Mouse (Mus musculus) forebrain, embryonic 16.5 days (tissue): ENCODE measurements around the gene Mcrip1. TPM values are rescaled to one million over a fixed set of nuclear protein-coding genes. Genes with fewer than 3 reads are reported as not detected.

Source experiments
- ATAC-seq: fragments of 200-750 bp; cut with Nextera tagmentation; 2 replicates; pipeline ENCODE4 v1.8.0; 2017; ENCODE audit warnings: mild to moderate bottlenecking, moderate library complexity
- H3K27ac ChIP-seq: fragments of 300-500 bp; sonication (generic); 2 replicates; pipeline ENCODE4 v1.5.1; 2014; ENCODE audit warnings: low read length, control low read depth
- H3K27me3 ChIP-seq: fragments of 300-500 bp; sonication (generic); replicated peaks from 2 replicates; pipeline ENCODE4 v1.6.1; 2014; ENCODE audit warnings: low read length; ENCODE audit not compliant: control insufficient read depth, insufficient read depth
- H3K36me3 ChIP-seq: fragments of 300-500 bp; sonication (generic); 2 replicates; pipeline ENCODE4 v1.6.1; 2014; ENCODE audit not compliant: control insufficient read depth, insufficient read depth
- H3K4me1 ChIP-seq: fragments of 300-500 bp; sonication (generic); replicated peaks from 2 replicates; pipeline ENCODE4 v1.6.1; 2014; ENCODE audit warnings: low read length; ENCODE audit not compliant: control insufficient read depth, insufficient read depth
- H3K4me2 ChIP-seq: fragments of 300-500 bp; sonication (generic); 2 replicates; pipeline ENCODE4 v1.6.1; 2014; ENCODE audit warnings: mild to moderate bottlenecking, low read length, control low read depth
- H3K4me3 ChIP-seq: fragments of 300-500 bp; sonication (generic); replicated peaks from 2 replicates; pipeline ENCODE4 v1.5.1; 2014; ENCODE audit warnings: mild to moderate bottlenecking, low read length, control low read depth
- H3K9ac ChIP-seq: fragments of 300-500 bp; sonication (generic); replicated peaks from 2 replicates; pipeline ENCODE4 v1.6.1; 2014; ENCODE audit warnings: low read depth, low read length, control low read depth
- H3K9me3 ChIP-seq: fragments of 300-500 bp; sonication (generic); 2 replicates; pipeline ENCODE4 v1.6.1; 2016; ENCODE audit warnings: low read length; ENCODE audit not compliant: control insufficient read depth
- WGBS: fragments of 180-500 bp; shearing (Covaris S2); extraction: QIAGEN DNeasy Blood & Tissue Kit; methylation state at CpG from one replicate; pipeline ENCODE4 v1.1.7; 2014; 5-methylcytosine and 5-hydroxymethylcytosine counted together
- polyA plus RNA-seq: library from polyadenylated mRNA; unstranded; fragments of >200 nt; fragmentation: Nextera tagmentation; extraction: Ambion mirVana; gene quantifications from 2 replicates; pipeline ENCODE4 v1.2.1, GENCODE M21; 2015

Gene Mcrip1
- polyA plus RNA-seq, 1 experiment from 2014 or later = 241 TPM

- H3K9ac ChIP-seq = no peak overlapping the region
- ATAC-seq = no peak
- WGBS = 85% methylated on average over 6 of the region's 6 CpGs
- H3K27ac ChIP-seq = no peak overlapping the region
- no peaks in the 10 kb centered on the region for H3K27me3 ChIP-seq
- H3K4me3 ChIP-seq = no peak overlapping the region
- H3K36me3 ChIP-seq = 0 out of 2 replicates have a peak, but pooled peaks cover 4% of the 10 kb centered on the region
- H3K9me3 ChIP-seq = no peaks in the 10 kb centered on the region
- no peak overlapping the region for H3K4me2 ChIP-seq
- H3K4me1 ChIP-seq = no peaks in the 10 kb centered on the region
Measured at GRCm38 (mm10) chr11:120499894-120500293, 49.6 kb downstream of the Mcrip1 start.

GRCm38 (mm10) chr11:120498891-120499290 lies 50.6 kb downstream of the Mcrip1 start:
- Histone ChIP-seq H3K4me1 (no peaks in the 10 kb centered on the region), H3K4me2 (no peak overlapping the region), H3K9ac (no peak overlapping the region), H3K27ac (no peak overlapping the region), H3K36me3 (0 out of 2 replicates have a peak, but pooled peaks cover 4% of the 10 kb centered on the region), H3K9me3 (no peaks in the 10 kb centered on the region), H3K4me3 (no peak overlapping the region), H3K27me3 (no peaks in the 10 kb centered on the region)
- no peak for ATAC-seq
- 97% methylated on average over 5 of the region's 5 CpGs for WGBS

GRCm38 (mm10) chr11:120498226-120498625 lies 51.3 kb downstream of the Mcrip1 start:
- Histone ChIP-seq H3K9ac (no peak overlapping the region), H3K4me3 (no peak overlapping the region), H3K4me2 (no peak overlapping the region), H3K27me3 (no peaks in the 10 kb centered on the region), H3K4me1 (peaks cover 4% of the 10 kb centered on the region), H3K36me3 (0 out of 2 replicates have a peak, but pooled peaks cover 4% of the 10 kb centered on the region), H3K9me3 (no peaks in the 10 kb centered on the region), H3K27ac (no peak overlapping the region)
- ATAC-seq = no peak
- WGBS = 89% methylated on average over 12 of the region's 12 CpGs

GRCm38 (mm10) chr11:120497436-120497835 lies 52.1 kb downstream of the Mcrip1 start:
- H3K27me3 ChIP-seq = no peaks in the 10 kb centered on the region
- no peaks in the 10 kb centered on the region for H3K9me3 ChIP-seq
- H3K36me3 ChIP-seq = 0 out of 2 replicates have a peak, but pooled peaks cover 4% of the 10 kb centered on the region
- H3K9ac ChIP-seq = no peak overlapping the region
- no peak overlapping the region for H3K27ac ChIP-seq
- no peak overlapping the region for H3K4me3 ChIP-seq
- no peak overlapping the region for H3K4me2 ChIP-seq
- ATAC-seq = no peak
- 91% methylated on average over 3 of the region's 3 CpGs for WGBS
- peaks cover 12% of the 10 kb centered on the region for H3K4me1 ChIP-seq

GRCm38 (mm10) chr11:120493911-120494310 lies 55.6 kb downstream of the Mcrip1 start:
- peaks cover 27% of the 10 kb centered on the region for H3K4me1 ChIP-seq
- no peak overlapping the region for H3K4me3 ChIP-seq
- H3K27me3 ChIP-seq = no peaks in the 10 kb centered on the region
- H3K9ac ChIP-seq = no peak overlapping the region; the same call in 1 of the 2 replicates
- H3K9me3 ChIP-seq = no peaks in the 10 kb centered on the region
- H3K36me3 ChIP-seq = 0 out of 2 replicates have a peak, but pooled peaks cover 4% of the 10 kb centered on the region
- ATAC-seq = no peak
- H3K4me2 ChIP-seq = no peak overlapping the region
- no peak overlapping the region for H3K27ac ChIP-seq
- WGBS = 88% methylated on average over 3 of the region's 3 CpGs

GRCm38 (mm10) chr11:120493351-120493750 lies 56.2 kb downstream of the Mcrip1 start:
- peak overlapping the region; percentile 90 for H3K4me3 ChIP-seq
- H3K36me3 ChIP-seq = 0 out of 2 replicates have a peak, but pooled peaks cover 2% of the 10 kb centered on the region
- ATAC-seq = no peak
- no peaks in the 10 kb centered on the region for H3K9me3 ChIP-seq
- no peaks in the 10 kb centered on the region for H3K27me3 ChIP-seq
- peak overlapping the region; percentile 92 for H3K4me2 ChIP-seq
- peaks cover 27% of the 10 kb centered on the region for H3K4me1 ChIP-seq
- no peak overlapping the region; the same call in 1 of the 2 replicates for H3K27ac ChIP-seq
- 38% methylated on average over 3 of the region's 3 CpGs for WGBS
- peak overlapping the region; percentile 77 for H3K9ac ChIP-seq

Other genes starting within 250 kb of the Mcrip1 start
- gene Actg1, start 201.2 kb downstream of the Mcrip1 start, polyA plus RNA-seq = 4,159 and 4,175 TPM in 2 replicates
- gene Fscn2, start 188.2 kb downstream of the Mcrip1 start, polyA plus RNA-seq = 1.3 and 1.5 TPM in 2 replicates
- gene Faap100, start 171.0 kb downstream of the Mcrip1 start, polyA plus RNA-seq = 72.7 and 95.3 TPM in 2 replicates
- 32.0 and 32.1 TPM in 2 replicates for gene Nploc4, start 112.0 kb downstream of the Mcrip1 start, polyA plus RNA-seq
- not detected in 2 replicates for gene Tspan10, start 107.1 kb downstream of the Mcrip1 start, polyA plus RNA-seq
- 0.32 TPM in 1 of 2 replicates, not detected in the other for gene Pde6g, start 96.2 kb downstream of the Mcrip1 start, polyA plus RNA-seq
- gene Oxld1, start 91.7 kb downstream of the Mcrip1 start, polyA plus RNA-seq = 9.7 and 9.9 TPM in 2 replicates
- 26.2 and 31.2 TPM in 2 replicates for gene Ccdc137, start 91.6 kb downstream of the Mcrip1 start, polyA plus RNA-seq
- gene Arl16, start 82.1 kb downstream of the Mcrip1 start, polyA plus RNA-seq = 45.5 and 56.4 TPM in 2 replicates
- 107 and 119 TPM in 2 replicates for gene Mrpl12, start 65.1 kb downstream of the Mcrip1 start, polyA plus RNA-seq
- gene Slc25a10, start 57.9 kb downstream of the Mcrip1 start, polyA plus RNA-seq = 26.5 and 29.5 TPM in 2 replicates
- gene Gcgr, start 19.0 kb downstream of the Mcrip1 start, polyA plus RNA-seq = 0.43 TPM in 1 of 2 replicates, not detected in the other
- gene Ppp1r27, start 1.4 kb upstream of the Mcrip1 start, polyA plus RNA-seq = not detected in 2 replicates
- gene P4hb, start 23.5 kb upstream of the Mcrip1 start, polyA plus RNA-seq = 238 and 265 TPM in 2 replicates
- 477 and 485 TPM in 2 replicates for gene Arhgdia, start 31.9 kb upstream of the Mcrip1 start, polyA plus RNA-seq
- 287 and 320 TPM in 2 replicates for gene Alyref, start 48.6 kb upstream of the Mcrip1 start, polyA plus RNA-seq
- gene Anapc11, start 48.7 kb upstream of the Mcrip1 start, polyA plus RNA-seq = 178 and 192 TPM in 2 replicates
- gene Npb, start 58.8 kb upstream of the Mcrip1 start, polyA plus RNA-seq = not detected in 2 replicates
- gene Pcyt2, start 68.2 kb upstream of the Mcrip1 start, polyA plus RNA-seq = 175 and 234 TPM in 2 replicates
- 50.2 and 50.6 TPM in 2 replicates for gene Sirt7, start 75.5 kb upstream of the Mcrip1 start, polyA plus RNA-seq
- 39.9 and 40.1 TPM in 2 replicates for gene Mafg, start 83.9 kb upstream of the Mcrip1 start, polyA plus RNA-seq
- gene Pycr1, start 94.0 kb upstream of the Mcrip1 start, polyA plus RNA-seq = 34.9 and 36.5 TPM in 2 replicates
- gene Myadml2, start 98.4 kb upstream of the Mcrip1 start, polyA plus RNA-seq = 0.75 TPM in 1 of 2 replicates, not detected in the other
- gene Notum, start 111.4 kb upstream of the Mcrip1 start, polyA plus RNA-seq = 0.67 and 0.77 TPM in 2 replicates
- gene Aspscr1, start 123.2 kb upstream of the Mcrip1 start, polyA plus RNA-seq = 132 and 158 TPM in 2 replicates
- gene Cenpx, start 164.0 kb upstream of the Mcrip1 start, polyA plus RNA-seq = 82.8 and 95.0 TPM in 2 replicates
- 91.0 and 118 TPM in 2 replicates for gene Lrrc45, start 164.2 kb upstream of the Mcrip1 start, polyA plus RNA-seq
- gene Rac3, start 171.7 kb upstream of the Mcrip1 start, polyA plus RNA-seq = 251 and 347 TPM in 2 replicates
- gene Dcxr, start 177.6 kb upstream of the Mcrip1 start, polyA plus RNA-seq = 7.6 TPM in 2 replicates
- 0.92 and 4.8 TPM in 2 replicates for gene Cbr2, start 182.4 kb upstream of the Mcrip1 start, polyA plus RNA-seq
- gene Hmga1b, start 213.1 kb upstream of the Mcrip1 start, polyA plus RNA-seq = 1.7 and 2.2 TPM in 2 replicates
- gene Rfng, start 234.5 kb upstream of the Mcrip1 start, polyA plus RNA-seq = 95.2 and 119 TPM in 2 replicates
- gene Gps1, start 234.5 kb upstream of the Mcrip1 start, polyA plus RNA-seq = 287 and 305 TPM in 2 replicates
- 53.4 and 56.9 TPM in 2 replicates for gene Dus1l, start 246.7 kb upstream of the Mcrip1 start, polyA plus RNA-seq